Mouse (Mus musculus) liver, postnatal 0 days (tissue): ENCODE measurements at regions not wholly inside any gene's neighbourhood (a gene's known extent, or its start where the extent isn't known, plus 50 kb on each side); places are given as distances from the start of the nearest gene placed in this dataset.

Source experiments
- ATAC-seq: fragments of 200-750 bp; cut with Nextera tagmentation; 2 replicates; pipeline ENCODE4 v1.8.0; 2017; ENCODE audit warnings: mild to moderate bottlenecking, moderate library complexity
- DNase-seq: peaks from one replicate; pipeline ENCODE4 v3.0.0-alpha.2; 2016
- H3K27ac ChIP-seq: fragments of 300-500 bp; sonication (generic); 2 replicates; pipeline ENCODE4 v1.5.1; 2014; ENCODE audit warnings: antibody characterized with exemption, moderate library complexity, mild to moderate bottlenecking, low read depth
- H3K27me3 ChIP-seq: fragments of 300-500 bp; sonication (generic); 2 replicates; pipeline ENCODE4 v1.6.1; 2014; ENCODE audit warnings: low read length, control low read depth, mixed read lengths; ENCODE audit not compliant: insufficient read depth
- H3K36me3 ChIP-seq: fragments of 300-500 bp; sonication (generic); replicated peaks from 2 replicates; pipeline ENCODE4 v1.6.1; 2014; ENCODE audit warnings: mild to moderate bottlenecking, control low read depth, low read length, moderate library complexity, mixed read lengths; ENCODE audit not compliant: insufficient read depth
- H3K4me1 ChIP-seq: fragments of 300-500 bp; sonication (generic); 2 replicates; pipeline ENCODE4 v1.6.1; 2014; ENCODE audit warnings: antibody characterized with exemption, mild to moderate bottlenecking, control low read depth; ENCODE audit not compliant: insufficient read depth
- H3K4me2 ChIP-seq: fragments of 300-500 bp; sonication (generic); 2 replicates; pipeline ENCODE4 v1.6.1; 2014; ENCODE audit warnings: low read depth, mild to moderate bottlenecking, low read length, moderate library complexity, mixed read lengths
- H3K4me3 ChIP-seq: fragments of 300-500 bp; sonication (generic); 2 replicates; pipeline ENCODE4 v1.5.1; 2014; ENCODE audit warnings: low read depth, low read length
- H3K9ac ChIP-seq: fragments of 300-500 bp; sonication (generic); replicated peaks from 2 replicates; pipeline ENCODE4 v1.6.1; 2014; ENCODE audit warnings: mild to moderate bottlenecking, moderate library complexity
- H3K9me3 ChIP-seq: fragments of 300-500 bp; sonication (generic); 2 replicates; pipeline ENCODE4 v1.6.1; 2016; ENCODE audit warnings: mild to moderate bottlenecking, control low read depth, low read length, mixed read lengths
- CTCF ChIP-seq: sonication (generic); IDR thresholded peaks from 2 replicates; pipeline ENCODE4 v1.5.1; 2016; ENCODE audit warnings: antibody characterized with exemption, low read depth
- EP300 ChIP-seq: IDR thresholded peaks from 2 replicates; pipeline ENCODE4 v1.6.1; 2016; ENCODE audit warnings: antibody characterized with exemption, low read depth, mild to moderate bottlenecking
- WGBS: fragments of 180-500 bp; shearing (Covaris S2); extraction: QIAGEN DNeasy Blood & Tissue Kit; methylation state at CpG from one replicate; pipeline ENCODE4 v1.1.7; 2014; ENCODE audit not compliant: insufficient replicate concordance; 5-methylcytosine and 5-hydroxymethylcytosine counted together

DNA sequence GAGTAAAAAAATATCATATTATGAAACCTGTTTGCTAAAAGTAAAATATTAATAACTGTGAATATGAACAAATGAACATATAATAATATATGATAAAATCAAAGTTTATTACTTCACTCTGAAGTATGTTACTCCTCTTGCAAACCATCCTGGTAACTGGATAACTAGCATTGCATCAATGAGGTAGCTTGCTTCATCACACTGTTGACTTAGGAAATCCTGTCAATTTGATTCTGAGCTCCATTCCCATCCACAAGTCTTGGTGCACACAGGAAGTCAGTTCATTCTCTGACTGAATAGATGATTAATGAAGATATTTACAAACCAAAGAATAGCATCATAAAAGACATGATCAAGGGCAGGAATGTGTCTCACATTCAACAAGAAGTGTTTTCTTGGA is 286.9 kb upstream of the Gprin3 start:
- TF ChIP-seq EP300, result no peak
- TF ChIP-seq CTCF, result no peak

DNA sequence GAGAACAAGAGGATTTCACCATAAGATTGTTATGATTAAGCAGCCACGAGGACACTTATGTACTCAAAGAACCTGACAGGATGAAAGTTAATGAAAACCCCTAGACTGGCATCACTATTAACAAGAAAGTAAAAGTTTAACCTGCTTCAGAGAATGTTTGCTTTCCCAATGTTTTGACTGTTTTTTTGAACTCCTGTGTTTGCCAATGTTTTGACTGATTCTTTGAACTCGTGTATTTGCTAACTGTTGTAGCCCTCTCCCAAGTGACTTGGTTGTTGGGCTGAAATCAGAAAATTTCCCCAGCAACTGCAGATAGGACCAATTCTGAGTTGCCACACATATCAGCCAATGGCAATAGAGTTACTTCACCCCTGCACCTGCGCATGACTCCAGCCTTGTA is 258.9 kb upstream of the Gprin3 start:
- Histone ChIP-seq H3K27ac (peak overlapping the region; percentile 76), H3K4me2 (no peak overlapping the region), H3K4me1 (no peaks in the 10 kb centered on the region), H3K36me3 (no peaks in the 10 kb centered on the region), H3K4me3 (no peak overlapping the region), H3K9me3 (peaks cover 14% of the 10 kb centered on the region), H3K27me3 (no peaks in the 10 kb centered on the region), H3K9ac (no peak overlapping the region)
- WGBS, result 52% methylated on average over 3 of the region's 3 CpGs
- no peak for TF ChIP-seq CTCF
- TF ChIP-seq EP300, result no peak
- DNase-seq (no peak), ATAC-seq (peak; percentile 93)

More for the DNA sequence above, 286.9 kb upstream of the Gprin3 start:
- Histone ChIP-seq H3K9ac (no peak overlapping the region), H3K4me2 (no peak overlapping the region), H3K4me3 (no peak overlapping the region), H3K27ac (no peak overlapping the region), H3K4me1 (no peaks in the 10 kb centered on the region), H3K36me3 (no peaks in the 10 kb centered on the region), H3K9me3 (no peaks in the 10 kb centered on the region), H3K27me3 (no peaks in the 10 kb centered on the region)
- no peak for DNase-seq
- peak; percentile 83 for ATAC-seq

DNA sequence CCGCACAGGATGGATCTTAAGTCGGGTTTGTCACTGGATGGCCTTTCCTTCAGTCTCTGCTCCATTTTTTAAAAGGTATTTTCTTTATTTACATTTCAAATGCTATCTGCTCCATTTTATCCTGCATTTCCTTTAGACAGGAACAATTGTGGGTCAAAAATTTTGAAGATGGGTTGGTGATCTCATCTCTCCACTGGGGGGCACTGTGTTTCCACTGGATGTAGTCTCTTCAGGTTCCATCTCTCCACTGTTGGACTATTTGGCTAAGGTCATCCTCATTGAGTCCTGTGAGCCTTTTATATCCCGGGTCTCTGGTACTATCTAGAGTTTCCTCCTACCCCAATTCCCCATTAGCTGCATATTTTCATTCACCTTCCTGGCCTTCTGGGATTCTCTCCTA is 241.3 kb upstream of the Gprin3 start:
- no peak overlapping the region for H3K4me3 ChIP-seq
- 59% methylated on average over 3 of the region's 3 CpGs for WGBS
- no peak overlapping the region for H3K27ac ChIP-seq
- DNase-seq (peak; percentile 35), ATAC-seq (no peak)
- no peak overlapping the region for H3K4me2 ChIP-seq
- no peaks in the 10 kb centered on the region for H3K27me3 ChIP-seq
- no peaks in the 10 kb centered on the region for H3K9me3 ChIP-seq
- no peaks in the 10 kb centered on the region for H3K4me1 ChIP-seq
- H3K9ac ChIP-seq, result no peak overlapping the region
- TF ChIP-seq EP300, result no peak
- TF ChIP-seq CTCF, result peak; percentile 63
- no peaks in the 10 kb centered on the region for H3K36me3 ChIP-seq
